ENCODE assay signal across 20 mouse cellular contexts in genomic region chr15:7204917-7205316, GRCm38 (mm10).
DNase-seq lines count a peak whose midpoint lies in the region; ATAC-seq and TF ChIP-seq lines count a peak whose summit lies in the region.
"Had no signal": no experiment of that assay in that cellular context is flagged by ENCODE, and none has a peak within 500 bp of the region (broad histone marks: within the 10 kb centered on the region; RNA-seq: fewer than 3 reads in every experiment).

No protein-coding gene starts in this region.

- ATAC-seq in forebrain, embryonic 13.5 days, result peak; percentile 37; the same call in 1 of the 2 replicates
- ATAC-seq in forebrain, embryonic 14.5 days, result no peak
- peak; percentile 41; the same call in 1 of the 2 replicates for ATAC-seq in hindbrain, embryonic 13.5 days (ENCODE audit: low FRiP score)
- ATAC-seq in hindbrain, embryonic 11.5 days (ENCODE audit: low FRiP score), result no peak
- peak; percentile 66; the same call in 1 of the 2 replicates for ATAC-seq in hindbrain, postnatal 0 days
- no peak for ATAC-seq in erythroblast, adult 5-6 weeks (replicated peaks; ENCODE audit: low FRiP score, poor library complexity, severe bottlenecking)
- no peak for ATAC-seq in stomach, postnatal 0 days (ENCODE audit: low FRiP score, low TSS enrichment)
- ATAC-seq: inflammation-experienced regulatory T-cells, adult 6 months; liver, postnatal 0 days; Patski had no signal

- H3K9me3 ChIP-seq in forebrain, embryonic 13.5 days (replicated peaks), result no peaks in the 10 kb centered on the region
- H3K9me3 ChIP-seq in forebrain, embryonic 14.5 days (replicated peaks; ENCODE audit: control insufficient read depth, low read length), result no peaks in the 10 kb centered on the region
- H3K9me3 ChIP-seq in hindbrain, embryonic 13.5 days, result no peaks in the 10 kb centered on the region
- H3K9me3 ChIP-seq in hindbrain, embryonic 11.5 days (ENCODE audit: control insufficient read depth, low read length), result no peaks in the 10 kb centered on the region
- H3K9me3 ChIP-seq in hindbrain, postnatal 0 days (ENCODE audit: low read length), result no peaks in the 10 kb centered on the region
- no peaks in the 10 kb centered on the region for H3K9me3 ChIP-seq in stomach, postnatal 0 days (ENCODE audit: control insufficient read depth, low read length)
- H3K9me3 ChIP-seq: midbrain, embryonic 12.5 days; neural tube, embryonic 12.5 days had no signal

- no peak overlapping the region for H3K4me3 ChIP-seq in forebrain, embryonic 13.5 days
- H3K4me3 ChIP-seq in forebrain, embryonic 14.5 days (ENCODE audit: low read depth, low read length), result no peak overlapping the region
- no peak overlapping the region for H3K4me3 ChIP-seq in hindbrain, embryonic 13.5 days
- H3K4me3 ChIP-seq in hindbrain, embryonic 11.5 days (ENCODE audit: low read depth, low read length), result no peak overlapping the region
- H3K4me3 ChIP-seq in hindbrain, postnatal 0 days (ENCODE audit: low read length), result no peak overlapping the region
- H3K4me3 ChIP-seq in stomach, postnatal 0 days (ENCODE audit: low read depth, low read length), result no peak overlapping the region
- H3K4me3 ChIP-seq: erythroblast, embryonic 14.5 days; midbrain, embryonic 12.5 days; neural tube, embryonic 12.5 days had no signal

- H3K4me2 ChIP-seq in forebrain, embryonic 13.5 days, result no peak overlapping the region
- no peak overlapping the region for H3K4me2 ChIP-seq in forebrain, embryonic 14.5 days (ENCODE audit: low read length)
- H3K4me2 ChIP-seq in hindbrain, embryonic 13.5 days, result no peak overlapping the region
- no peak overlapping the region for H3K4me2 ChIP-seq in hindbrain, embryonic 11.5 days (replicated peaks; ENCODE audit: low read depth, low read length)
- H3K4me2 ChIP-seq in hindbrain, postnatal 0 days (ENCODE audit: low read depth, low read length), result no peak overlapping the region
- H3K4me2 ChIP-seq in stomach, postnatal 0 days (replicated peaks; ENCODE audit: low read depth), result no peak overlapping the region
- H3K4me2 ChIP-seq: midbrain, embryonic 12.5 days; neural tube, embryonic 12.5 days had no signal

- no peaks in the 10 kb centered on the region for H3K27me3 ChIP-seq in forebrain, embryonic 13.5 days
- H3K27me3 ChIP-seq in forebrain, embryonic 14.5 days (replicated peaks; ENCODE audit: control insufficient read depth, insufficient read depth, low read length), result no peaks in the 10 kb centered on the region
- no peaks in the 10 kb centered on the region for H3K27me3 ChIP-seq in hindbrain, embryonic 13.5 days
- H3K27me3 ChIP-seq in hindbrain, embryonic 11.5 days (ENCODE audit: control insufficient read depth, insufficient read depth, low read length), result no peaks in the 10 kb centered on the region
- H3K27me3 ChIP-seq in hindbrain, postnatal 0 days (ENCODE audit: insufficient read depth, low read length), result no peaks in the 10 kb centered on the region
- H3K27me3 ChIP-seq in stomach, postnatal 0 days (ENCODE audit: control insufficient read depth, insufficient read depth, low read length), result no peaks in the 10 kb centered on the region
- H3K27me3 ChIP-seq: midbrain, embryonic 12.5 days; neural tube, embryonic 12.5 days; Patski had no signal

- no peak overlapping the region for H3K9ac ChIP-seq in forebrain, embryonic 13.5 days
- H3K9ac ChIP-seq in forebrain, embryonic 14.5 days (ENCODE audit: low read length), result no peak overlapping the region
- no peak overlapping the region for H3K9ac ChIP-seq in hindbrain, embryonic 13.5 days
- H3K9ac ChIP-seq in hindbrain, embryonic 11.5 days (ENCODE audit: low read depth, low read length), result no peak overlapping the region
- no peak overlapping the region for H3K9ac ChIP-seq in hindbrain, postnatal 0 days (replicated peaks; ENCODE audit: low read length)
- no peak overlapping the region for H3K9ac ChIP-seq in stomach, postnatal 0 days (ENCODE audit: low read length)
- H3K9ac ChIP-seq: liver, postnatal 0 days; midbrain, embryonic 12.5 days; neural tube, embryonic 12.5 days had no signal

- 60% methylated on average over 13 of the region's 13 CpGs for WGBS in forebrain, embryonic 13.5 days
- WGBS in forebrain, embryonic 14.5 days, result 55% methylated on average over 13 of the region's 13 CpGs
- 75% methylated on average over 13 of the region's 13 CpGs for WGBS in hindbrain, embryonic 13.5 days
- WGBS in hindbrain, embryonic 11.5 days, result 87% methylated on average over 13 of the region's 13 CpGs
- WGBS in hindbrain, postnatal 0 days, result 61% methylated on average over 13 of the region's 13 CpGs
- WGBS in stomach, postnatal 0 days, result 85% methylated on average over 13 of the region's 13 CpGs

- peaks cover 15% of the 10 kb centered on the region for H3K4me1 ChIP-seq in forebrain, embryonic 13.5 days
- peaks cover 5% of the 10 kb centered on the region for H3K4me1 ChIP-seq in forebrain, embryonic 14.5 days (ENCODE audit: control insufficient read depth, insufficient read depth, low read length)
- H3K4me1 ChIP-seq in hindbrain, embryonic 13.5 days (replicated peaks), result peaks cover 32% of the 10 kb centered on the region
- peaks cover 10% of the 10 kb centered on the region; the same call in 1 of the 2 replicates for H3K4me1 ChIP-seq in hindbrain, embryonic 11.5 days (replicated peaks; ENCODE audit: control insufficient read depth, insufficient read depth, low read length)
- H3K4me1 ChIP-seq in hindbrain, postnatal 0 days (ENCODE audit: insufficient read depth, low read length), result peaks cover 15% of the 10 kb centered on the region
- H3K4me1 ChIP-seq in stomach, postnatal 0 days (replicated peaks; ENCODE audit: control insufficient read depth, insufficient read depth), result peaks cover 5% of the 10 kb centered on the region; the same call in 1 of the 2 replicates

- H3K36me3 ChIP-seq in forebrain, embryonic 13.5 days (ENCODE audit: poor library complexity, severe bottlenecking), result no peaks in the 10 kb centered on the region
- H3K36me3 ChIP-seq in forebrain, embryonic 14.5 days (ENCODE audit: control insufficient read depth, insufficient read depth, low read length), result no peaks in the 10 kb centered on the region
- H3K36me3 ChIP-seq in hindbrain, embryonic 13.5 days, result no peaks in the 10 kb centered on the region
- no peaks in the 10 kb centered on the region for H3K36me3 ChIP-seq in hindbrain, embryonic 11.5 days (ENCODE audit: control insufficient read depth, insufficient read depth, low read length)
- no peaks in the 10 kb centered on the region for H3K36me3 ChIP-seq in hindbrain, postnatal 0 days (ENCODE audit: insufficient read depth, low read length)
- H3K36me3 ChIP-seq in stomach, postnatal 0 days (ENCODE audit: control insufficient read depth, insufficient read depth, low read length), result no peaks in the 10 kb centered on the region; the same call in 1 of the 2 replicates
- H3K36me3 ChIP-seq: midbrain, embryonic 12.5 days; neural tube, embryonic 12.5 days had no signal

- TF ChIP-seq CTCF in hindbrain, postnatal 0 days (IDR thresholded peaks at IDR 0.05; ENCODE audit: low read depth), result no peak
- TF ChIP-seq CTCF in stomach, postnatal 0 days (IDR thresholded peaks at IDR 0.05; ENCODE audit: low read depth), result no peak

- no peak for DNase-seq in forebrain, embryonic 14.5 days (ENCODE audit: low spot score)
- DNase-seq in hindbrain, embryonic 11.5 days (ENCODE audit: low spot score), result no peak
- DNase-seq in ZHBTc4 (ENCODE audit: low read depth, low spot score), result peak; percentile 28
- peak; percentile 66 for DNase-seq in hindbrain, postnatal 0 days (ENCODE audit: low spot score)
- no peak for DNase-seq in stomach, postnatal 0 days (ENCODE audit: low spot score)
- DNase-seq: adrenal gland, postnatal 25 days; B cell, adult 2 months; kidney, adult 9 months; liver; liver, postnatal 0 days; lung, postnatal 36 days; right cerebral cortex, postnatal 14 days had no signal

- no peak overlapping the region for H3K27ac ChIP-seq in forebrain, embryonic 13.5 days
- H3K27ac ChIP-seq in forebrain, embryonic 14.5 days (ENCODE audit: low read depth, low read length), result no peak overlapping the region
- H3K27ac ChIP-seq in hindbrain, embryonic 13.5 days, result no peak overlapping the region
- no peak overlapping the region for H3K27ac ChIP-seq in hindbrain, embryonic 11.5 days (ENCODE audit: low read depth, low read length)
- no peak overlapping the region for H3K27ac ChIP-seq in hindbrain, postnatal 0 days
- H3K27ac ChIP-seq in stomach, postnatal 0 days (replicated peaks), result no peak overlapping the region
- H3K27ac ChIP-seq: midbrain, embryonic 12.5 days; neural tube, embryonic 12.5 days had no signal

- TF ChIP-seq EP300 in stomach, postnatal 0 days (optimal IDR thresholded peaks at IDR 0.05), result no peak

Comparison
In these comparisons a context has a peak if more than half of its experiments do, and no peak if none do; other contexts are left out.
1. ATAC-seq: peak in forebrain, embryonic 13.5 days (single experiment), hindbrain, embryonic 13.5 days (single experiment) and hindbrain, postnatal 0 days (single experiment); none in forebrain, embryonic 14.5 days (single experiment), hindbrain, embryonic 11.5 days (single experiment), erythroblast, adult 5-6 weeks (single experiment) and stomach, postnatal 0 days (single experiment).
2. DNase-seq: peak in ZHBTc4 (single experiment) and hindbrain, postnatal 0 days (single experiment); none in forebrain, embryonic 14.5 days (single experiment), hindbrain, embryonic 11.5 days (single experiment) and stomach, postnatal 0 days (single experiment).